Mouse (Mus musculus) G1E (cell line): Measurements from ENCODE around the gene Ptgdr2. TPM values are rescaled to one million over a fixed set of nuclear protein-coding genes. Genes with fewer than 3 reads are reported as not detected.

Source experiments
- ATAC-seq: 2 replicates; pipeline ENCODE4 v1.8.0; 2016; ENCODE audit warnings: mild to moderate bottlenecking; ENCODE audit not compliant: insufficient number of reproducible peaks, poor library complexity, low FRiP score, severe bottlenecking; ENCODE audit errors: extremely low read depth
- DNase-seq: peaks from one replicate; pipeline ENCODE4 v3.0.0; 2012; ENCODE audit warnings: low spot score
- H3K27me3 ChIP-seq: 2 replicates; pipeline ENCODE4 v1.6.1; 2012; ENCODE audit warnings: mild to moderate bottlenecking, low read length, inconsistent platforms; ENCODE audit not compliant: insufficient read depth
- H3K36me3 ChIP-seq: replicated peaks from 2 replicates; pipeline ENCODE3; 2012; ENCODE audit warnings: mild to moderate bottlenecking, inconsistent platforms
- H3K4me1 ChIP-seq: 2 replicates; pipeline ENCODE4 v1.6.1; 2012; ENCODE audit warnings: low read depth, low read length, inconsistent platforms, mixed read lengths; ENCODE audit not compliant: insufficient read depth
- H3K4me3 ChIP-seq: 2 replicates; pipeline ENCODE4 v1.5.1; 2012; ENCODE audit warnings: low read depth, mild to moderate bottlenecking, inconsistent platforms, low read length, moderate library complexity, mixed read lengths
- H3K9me3 ChIP-seq: replicated peaks from 2 replicates; pipeline ENCODE4 v1.6.1; 2012; ENCODE audit warnings: inconsistent platforms
- CTCF ChIP-seq: IDR thresholded peaks from 2 replicates; pipeline ENCODE4 v1.5.1; 2012; ENCODE audit warnings: low read depth, low read length, inconsistent platforms, mixed read lengths
- GATA1 ChIP-seq: IDR thresholded peaks from 2 replicates; pipeline ENCODE4 v1.6.1; 2012; ENCODE audit warnings: borderline replicate concordance, low read length, inconsistent platforms, mixed read lengths
- GATA2 ChIP-seq: IDR thresholded peaks from 2 replicates; pipeline ENCODE4 v1.6.1; 2012; ENCODE audit warnings: low read depth, low read length, inconsistent platforms, borderline replicate concordance
- POLR2AphosphoS5 ChIP-seq: IDR thresholded peaks from 2 replicates; pipeline ENCODE4 v1.6.1; 2012; ENCODE audit warnings: low read depth, low read length, inconsistent platforms; ENCODE audit not compliant: insufficient replicate concordance
- TAL1 ChIP-seq: conservative IDR thresholded peaks from 2 replicates; pipeline ENCODE4 v1.6.1; 2012; ENCODE audit warnings: low read depth, low read length, inconsistent platforms, mixed read lengths
- polyA plus RNA-seq: library from polyadenylated mRNA; stranded (reverse); fragments of >175 nt; gene quantifications from 2 replicates; pipeline ENCODE4 v1.2.3, GENCODE M21; 2012
- total RNA-seq, 2 experiments: library from RNA; stranded (forward) in 1 of 2; stranded (reverse) in 1 of 2; fragments of 200-1000 nt in 1 of 2; fragments of >200 nt in 1 of 2; fragmentation: Nextera tagmentation in 1 of 2; gene quantifications; 2 replicates each; pipeline ENCODE4 v1.2.3; 2014 to 2017

Ptgdr2 gene
- total and polyA plus RNA-seq, 3 experiments: not detected

GRCm38 (mm10) chr19:10924220-10924619, 12.7 kb upstream of the Ptgdr2 start:
- no peak for DNase-seq

DNA sequence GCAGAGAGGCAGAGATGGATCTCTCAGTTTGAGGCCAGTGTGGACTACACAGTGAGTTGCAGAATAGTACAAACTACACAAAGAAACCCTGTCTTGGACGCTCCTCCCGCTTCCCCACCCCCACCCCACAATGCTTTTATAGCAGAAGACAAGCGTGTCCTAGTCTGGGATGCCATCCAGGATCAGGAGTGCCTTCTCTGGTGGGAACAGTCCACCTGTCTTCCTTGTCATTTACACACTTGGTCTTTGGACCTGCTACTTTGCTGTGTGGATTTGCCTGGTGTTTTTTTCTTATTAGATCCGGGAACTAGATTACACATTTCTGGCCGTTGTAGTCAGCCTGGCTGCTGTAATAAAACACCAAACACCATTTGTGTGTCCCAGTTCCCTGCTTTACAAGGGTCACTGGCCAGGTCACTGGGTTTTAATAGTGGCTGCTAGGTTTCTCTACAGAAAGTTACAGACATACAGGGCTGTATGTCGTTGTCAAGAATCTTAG, 10.8 kb upstream of the Ptgdr2 start:
- Histone ChIP-seq H3K9me3 (no peaks in the 10 kb centered on the region), H3K27me3 (peaks cover 21% of the 10 kb centered on the region), H3K4me1 (no peaks in the 10 kb centered on the region; the same call in 1 of the 2 replicates), H3K4me3 (no peak overlapping the region), H3K36me3 (no peaks in the 10 kb centered on the region)
- no peak for DNase-seq
- TF ChIP-seq GATA1 (no peak), POLR2AphosphoS5 (no peak), CTCF (no peak), GATA2 (no peak), TAL1 (no peak)
- no peak for ATAC-seq

More at GRCm38 (mm10) chr19:10924220-10924619, 12.7 kb upstream of the Ptgdr2 start:
- no peak for TF ChIP-seq POLR2AphosphoS5
- no peak for TF ChIP-seq CTCF
- no peak for TF ChIP-seq GATA1
- no peak for TF ChIP-seq TAL1
- no peak for TF ChIP-seq GATA2
- H3K36me3 ChIP-seq: no peaks in the 10 kb centered on the region
- H3K27me3 ChIP-seq: peaks cover 23% of the 10 kb centered on the region
- no peak overlapping the region for H3K4me3 ChIP-seq
- ATAC-seq: no peak
- no peaks in the 10 kb centered on the region; the same call in 1 of the 2 replicates for H3K4me1 ChIP-seq
- no peaks in the 10 kb centered on the region for H3K9me3 ChIP-seq

DNA sequence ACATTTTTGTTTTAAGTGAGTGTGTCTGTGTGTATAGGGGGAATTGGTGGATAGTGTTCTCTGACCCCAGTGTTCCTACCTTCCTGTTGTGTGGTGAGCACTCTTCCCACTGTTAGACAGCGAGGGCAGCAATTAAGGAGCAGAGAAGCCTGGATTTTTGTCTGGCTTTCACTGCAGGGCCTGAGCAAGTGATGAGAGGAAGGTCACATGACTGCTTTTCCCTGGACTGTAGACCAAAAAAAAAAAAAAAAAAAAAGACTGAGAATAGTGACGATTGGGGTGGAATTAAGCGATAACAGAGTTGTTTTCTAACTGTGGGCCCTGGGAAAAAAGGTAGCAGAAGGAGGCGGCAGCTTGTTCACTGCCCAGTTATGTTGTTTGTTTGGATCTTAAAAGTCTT, 10.3 kb upstream of the Ptgdr2 start:
- Histone ChIP-seq H3K4me3 (no peak overlapping the region), H3K36me3 (no peaks in the 10 kb centered on the region), H3K27me3 (peaks cover 24% of the 10 kb centered on the region), H3K9me3 (no peaks in the 10 kb centered on the region), H3K4me1 (no peaks in the 10 kb centered on the region; the same call in 1 of the 2 replicates)
- DNase-seq (no peak), ATAC-seq (no peak)
- no peak for TF ChIP-seq GATA2
- TF ChIP-seq TAL1: no peak
- TF ChIP-seq GATA1: no peak
- TF ChIP-seq POLR2AphosphoS5: no peak
- no peak for TF ChIP-seq CTCF

DNA sequence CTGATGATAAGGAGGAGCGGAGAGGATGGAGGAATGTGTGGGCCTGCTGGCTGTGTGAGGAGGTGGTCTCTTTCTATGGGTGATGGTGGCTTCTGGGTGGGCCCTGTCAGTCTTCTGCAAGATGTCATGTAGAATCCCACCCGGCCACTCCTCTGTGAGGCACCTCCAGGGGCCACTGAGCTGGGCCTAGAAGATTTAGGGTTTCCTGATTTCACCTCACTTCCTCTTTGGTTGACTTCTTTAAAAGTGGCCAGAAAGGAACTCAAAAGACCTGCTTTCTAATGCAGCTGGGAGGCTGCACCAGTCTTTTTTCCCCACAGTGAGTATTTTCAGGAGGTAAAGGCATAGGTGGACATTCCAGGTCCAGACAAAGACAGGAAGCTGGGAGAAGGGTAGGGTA, 6.3 kb upstream of the Ptgdr2 start:
- H3K27me3 ChIP-seq: peaks cover 30% of the 10 kb centered on the region
- H3K9me3 ChIP-seq: no peaks in the 10 kb centered on the region
- ATAC-seq (no peak), DNase-seq (no peak)
- H3K4me3 ChIP-seq: no peak overlapping the region
- no peaks in the 10 kb centered on the region for H3K36me3 ChIP-seq
- H3K4me1 ChIP-seq: no peaks in the 10 kb centered on the region; the same call in 1 of the 2 replicates
- TF ChIP-seq GATA1: no peak
- no peak for TF ChIP-seq TAL1
- no peak for TF ChIP-seq GATA2
- no peak for TF ChIP-seq POLR2AphosphoS5
- no peak for TF ChIP-seq CTCF

DNA sequence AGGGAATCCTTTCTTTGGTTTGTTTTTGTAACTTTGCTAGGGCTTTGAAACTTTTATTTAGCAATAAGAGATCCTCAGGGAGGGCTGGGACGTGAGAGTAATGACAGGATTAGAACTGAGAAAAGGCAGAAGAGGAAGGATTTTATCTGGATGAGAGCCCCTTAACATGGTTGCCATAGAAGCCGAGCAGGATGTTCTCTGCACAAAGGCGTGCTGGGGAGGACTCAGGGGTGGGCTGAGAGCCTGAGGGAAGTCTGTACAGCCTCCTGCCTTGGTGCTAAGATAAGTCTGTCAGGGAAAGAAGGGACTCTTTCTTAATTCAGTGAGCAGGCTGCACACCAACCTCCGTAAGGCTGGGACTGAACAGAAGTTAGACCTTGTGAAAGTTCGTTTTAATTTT, 1.9 kb upstream of the Ptgdr2 start:
- no peak for DNase-seq
- H3K36me3 ChIP-seq: peaks cover 4% of the 10 kb centered on the region
- no peak for ATAC-seq
- H3K9me3 ChIP-seq: peaks cover 4% of the 10 kb centered on the region
- H3K27me3 ChIP-seq: peaks cover 29% of the 10 kb centered on the region
- no peak overlapping the region for H3K4me3 ChIP-seq
- no peak for TF ChIP-seq CTCF
- TF ChIP-seq GATA1: no peak
- no peak for TF ChIP-seq GATA2
- TF ChIP-seq POLR2AphosphoS5: no peak
- no peak for TF ChIP-seq TAL1
- peaks cover 9% of the 10 kb centered on the region for H3K4me1 ChIP-seq

DNA sequence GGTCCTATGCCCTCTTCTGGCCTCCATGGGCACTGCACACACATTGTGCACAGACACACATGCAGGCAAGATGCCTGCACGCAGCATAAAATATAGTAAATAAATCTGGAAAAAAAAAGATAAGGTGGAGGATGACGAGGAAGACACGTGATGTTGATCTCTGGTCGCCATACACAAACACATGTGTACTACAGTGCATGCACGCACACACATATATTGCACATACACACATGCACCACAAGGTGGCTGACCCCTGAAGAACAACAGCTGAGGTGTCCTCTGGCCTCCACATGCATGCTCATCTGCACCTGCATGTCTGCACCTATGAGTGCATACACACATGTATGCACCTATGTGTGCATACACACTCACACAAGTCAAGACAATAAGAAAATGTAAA, 883 bp upstream of the Ptgdr2 start:
- Histone ChIP-seq H3K27me3 (peaks cover 24% of the 10 kb centered on the region), H3K4me1 (peaks cover 10% of the 10 kb centered on the region), H3K9me3 (peaks cover 11% of the 10 kb centered on the region), H3K36me3 (peaks cover 14% of the 10 kb centered on the region), H3K4me3 (no peak overlapping the region)
- TF ChIP-seq CTCF (peak; percentile 26; the same call in 1 of the 2 replicates), TAL1 (no peak)
- ATAC-seq (no peak), DNase-seq (no peak)

DNA sequence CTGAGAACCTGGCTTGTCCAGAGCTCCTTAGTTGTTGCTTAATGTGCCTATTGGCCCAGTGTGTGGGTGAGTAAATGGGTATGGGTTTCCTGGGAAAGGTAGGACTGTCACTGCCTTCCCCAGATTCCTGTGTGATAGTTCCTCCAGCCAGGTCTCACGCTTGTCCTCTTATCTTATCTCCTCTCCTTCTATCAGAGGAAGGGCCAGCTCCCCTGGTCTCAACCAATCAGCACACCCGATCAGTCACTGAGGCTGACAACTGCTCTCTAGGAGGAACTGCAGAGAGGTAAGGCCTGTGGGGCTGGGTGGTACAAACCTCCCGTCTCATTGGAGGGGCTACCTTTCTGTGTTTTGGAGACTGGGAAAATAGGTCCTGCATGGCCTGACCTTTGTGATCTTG, 1.8 kb downstream of the Ptgdr2 start:
- Histone ChIP-seq H3K9me3 (peaks cover 11% of the 10 kb centered on the region), H3K36me3 (peaks cover 41% of the 10 kb centered on the region), H3K4me3 (no peak overlapping the region), H3K27me3 (peaks cover 18% of the 10 kb centered on the region), H3K4me1 (peaks cover 10% of the 10 kb centered on the region)
- DNase-seq (peak; percentile 39), ATAC-seq (no peak)
- no peak for TF ChIP-seq GATA1
- no peak for TF ChIP-seq POLR2AphosphoS5
- TF ChIP-seq CTCF: no peak
- no peak for TF ChIP-seq GATA2
- no peak for TF ChIP-seq TAL1
